Mouse (Mus musculus): ENCODE results near the gene Loxl3.

The Loxl3 gene

GRCm38 (mm10) chr6:83017190-83017589, 16.8 kb upstream of the Loxl3 start:
- in situ Hi-C loops (cut with MboI, MseI) = no loop called here

- in situ Hi-C loops (cut with MboI, MseI) = no loop called here
These were observed 14.9 kb upstream of the Loxl3 start for GRCm38 (mm10) chr6:83019044-83019443.

- in situ Hi-C loops (cut with MboI, MseI) = no loop called here
These were observed 13.9 kb upstream of the Loxl3 start for GRCm38 (mm10) chr6:83020121-83020520.

- in situ Hi-C loops (cut with MboI, MseI) = no loop called here
These were observed 13.0 kb upstream of the Loxl3 start for GRCm38 (mm10) chr6:83020836-83021593.

- in situ Hi-C loops (cut with MboI, MseI) = no loop called here
These were observed 11.0 kb upstream of the Loxl3 start for GRCm38 (mm10) chr6:83023008-83023407.

- in situ Hi-C loops (cut with MboI, MseI) = no loop called here
These were observed 10.2 kb upstream of the Loxl3 start for GRCm38 (mm10) chr6:83023786-83024185.

- in situ Hi-C loops (cut with MboI, MseI) = no loop called here
These were observed 9.6 kb upstream of the Loxl3 start for GRCm38 (mm10) chr6:83024421-83024820.

- in situ Hi-C loops (cut with MboI, MseI) = no loop called here
These were observed 8.8 kb upstream of the Loxl3 start for GRCm38 (mm10) chr6:83025221-83025620.

GRCm38 (mm10) chr6:83027293-83027692, 6.7 kb upstream of the Loxl3 start:
- in situ Hi-C loops (cut with MboI, MseI) = no loop called here

GRCm38 (mm10) chr6:83027706-83028105, 6.3 kb upstream of the Loxl3 start:
- in situ Hi-C loops (cut with MboI, MseI) = no loop called here

GRCm38 (mm10) chr6:83029777-83030176, 4.2 kb upstream of the Loxl3 start:
- in situ Hi-C loops (cut with MboI, MseI) = no loop called here

- in situ Hi-C loops (cut with MboI, MseI) = no loop called here
These were observed 2.9 kb upstream of the Loxl3 start for GRCm38 (mm10) chr6:83031111-83031510.

GRCm38 (mm10) chr6:83031921-83032590, 1.9 kb upstream of the Loxl3 start:
- in situ Hi-C loops (cut with MboI, MseI) = no loop called here

GRCm38 (mm10) chr6:83032769-83033191, 1.2 kb upstream of the Loxl3 start:
- in situ Hi-C loops (cut with MboI, MseI) = no loop called here

- in situ Hi-C loops (cut with MboI, MseI) = no loop called here
These were observed 586 bp downstream of the Loxl3 start for GRCm38 (mm10) chr6:83034463-83035055.

- in situ Hi-C loops (cut with MboI, MseI) = no loop called here
These were observed 3.2 kb downstream of the Loxl3 start for GRCm38 (mm10) chr6:83037188-83037587.

GRCm38 (mm10) chr6:83038496-83039012, 4.6 kb downstream of the Loxl3 start:
- in situ Hi-C loops (cut with MboI, MseI) = no loop called here

GRCm38 (mm10) chr6:83040601-83041000, 6.6 kb downstream of the Loxl3 start:
- in situ Hi-C loops (cut with MboI, MseI) = no loop called here

- in situ Hi-C loops (cut with MboI, MseI) = no loop called here
These were observed 9.6 kb downstream of the Loxl3 start for GRCm38 (mm10) chr6:83043561-83043960.

- in situ Hi-C loops (cut with MboI, MseI) = no loop called here
These were observed 10.0 kb downstream of the Loxl3 start for GRCm38 (mm10) chr6:83043993-83044392.

GRCm38 (mm10) chr6:83044742-83045141, 10.8 kb downstream of the Loxl3 start:
- in situ Hi-C loops (cut with MboI, MseI) = no loop called here

- in situ Hi-C loops (cut with MboI, MseI) = no loop called here
These were observed 15.4 kb downstream of the Loxl3 start for GRCm38 (mm10) chr6:83049367-83049766.
